Mouse (Mus musculus) layer of hippocampus, postnatal 36 days (tissue): ENCODE data around the gene Adam1a. TPM values are rescaled to one million over a fixed set of nuclear protein-coding genes. Genes with fewer than 3 reads are reported as not detected.
"Not testable (repeated sequence)": the region's sequence is repeated elsewhere in the genome, so short reads cannot be mapped to it uniquely, and the experiment has no call there.

Experiments used
- DNase-seq, 2 experiments: peaks; one replicate each; pipeline ENCODE4 v3.0.0; 2022
- total RNA-seq, 2 experiments: library from RNA; stranded (reverse); gene quantifications; 2 replicates each; pipeline ENCODE4 v1.2.3; 2021

The Adam1a gene
- total RNA-seq, 2 experiments from 2014 or later: 17.3 to 19.8 TPM

- peak; percentile 76 for DNase-seq
These were observed 19.2 kb upstream of the Adam1a start for GRCm38 (mm10) chr5:121564468-121564895.

DNA sequence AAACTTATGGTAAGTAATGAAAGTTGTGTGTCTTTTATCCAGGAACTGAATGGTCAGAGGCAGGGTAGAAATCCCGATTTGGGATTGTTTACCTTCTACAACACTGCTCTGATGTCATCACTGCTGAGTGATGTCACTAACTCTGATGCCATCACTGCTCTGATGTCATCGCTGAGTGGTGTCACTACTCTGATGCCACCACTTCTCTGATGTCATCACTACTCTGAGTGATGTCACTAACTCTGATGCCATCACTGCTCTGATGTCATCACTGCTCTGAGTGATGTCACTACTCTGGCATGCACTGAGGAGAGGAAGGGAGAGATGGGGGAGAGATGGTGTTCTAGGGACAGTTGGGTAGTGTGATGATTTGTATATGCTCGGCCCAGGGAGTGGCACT lies 17.2 kb upstream of the Adam1a start:
- DNase-seq: no peak

DNA sequence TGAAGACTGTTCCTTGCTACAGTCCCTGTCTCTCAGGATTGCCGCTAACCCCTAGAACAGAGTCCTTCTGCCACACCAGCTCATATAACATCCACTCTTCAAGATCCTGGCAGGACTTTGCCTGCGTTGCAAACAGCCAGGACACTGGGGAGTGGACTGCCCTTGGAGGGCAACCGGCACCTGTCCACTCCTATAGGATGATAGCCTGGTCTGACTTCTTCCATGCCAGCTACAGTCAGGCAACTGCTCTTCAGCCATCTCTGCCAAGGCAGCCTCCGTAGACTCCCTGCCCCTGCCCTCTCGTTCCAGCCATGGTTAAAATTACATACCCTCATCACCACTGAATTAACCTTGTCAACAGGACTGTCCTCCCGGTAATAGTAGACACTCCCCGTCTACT lies 3.9 kb upstream of the Adam1a start:
- no peak for DNase-seq

DNA sequence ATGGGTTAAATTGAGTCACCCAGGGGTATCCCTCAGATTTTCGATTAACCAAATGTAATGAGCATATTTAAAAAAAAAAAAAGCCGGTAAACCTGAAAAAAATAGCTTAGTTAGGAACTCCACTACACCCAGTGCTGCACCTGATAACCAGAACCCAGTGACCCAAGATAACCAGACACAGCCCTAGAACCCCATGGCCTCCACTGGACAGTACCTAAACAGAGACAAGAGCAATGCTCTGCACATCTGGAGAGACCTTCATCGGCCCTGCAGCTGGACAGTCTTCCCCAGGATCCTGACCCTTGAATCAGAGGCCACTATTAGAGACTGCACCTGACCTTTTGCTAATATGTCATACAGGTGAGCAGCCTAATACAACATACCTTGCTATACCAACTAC lies 1.8 kb upstream of the Adam1a start:
- no peak for DNase-seq

DNA sequence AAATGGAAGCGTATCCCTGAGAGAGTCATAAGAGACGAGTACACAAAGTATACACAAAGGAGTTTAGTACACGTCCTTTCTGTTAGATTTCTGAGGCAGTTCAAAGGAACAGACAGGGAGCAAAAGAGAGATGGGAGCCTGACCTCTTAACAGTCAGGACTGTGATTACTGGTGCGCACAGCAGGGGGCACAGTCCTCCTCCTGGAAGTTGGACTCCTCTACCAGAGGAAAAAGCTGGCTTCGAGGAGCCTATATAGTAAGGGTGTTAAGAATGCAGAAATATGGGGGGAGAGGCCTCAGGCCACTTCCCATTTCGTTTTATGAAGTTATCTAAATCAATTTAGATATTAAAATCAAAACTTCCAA lies 1.2 kb upstream of the Adam1a start:
- peak; percentile 21 to 41 for DNase-seq

- DNase-seq: peak; percentile 97 to 98
These were observed 679 bp upstream of the Adam1a start, which contains the start of gene Mapkapk5 for GRCm38 (mm10) chr5:121545793-121546529. Gene Mapkapk5, minus strand, starts transcription at chr5:121545905.

GRCm38 (mm10) chr5:121543370-121543769 lies 1.9 kb downstream of the Adam1a start:
- DNase-seq: no peak

DNA sequence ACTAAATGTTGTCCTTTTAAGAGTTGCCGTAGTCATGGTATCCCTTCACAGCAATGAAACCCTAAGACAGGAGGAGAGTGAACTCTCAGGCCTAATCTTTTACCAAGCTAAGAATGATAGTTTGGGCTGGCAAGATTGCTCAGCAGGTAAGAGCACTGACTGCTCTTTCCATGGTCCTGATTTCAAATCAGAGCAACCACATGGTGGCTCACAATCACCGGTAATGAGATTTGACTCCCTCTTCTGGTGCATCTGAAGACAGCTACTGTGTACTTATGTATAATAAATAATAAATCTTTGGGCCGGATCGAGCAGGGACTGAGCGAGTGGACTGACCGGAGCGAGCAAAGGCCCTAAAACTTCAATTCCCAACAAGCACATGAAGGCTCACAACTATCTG lies 4.0 kb downstream of the Adam1a start:
- DNase-seq: no peak

DNA sequence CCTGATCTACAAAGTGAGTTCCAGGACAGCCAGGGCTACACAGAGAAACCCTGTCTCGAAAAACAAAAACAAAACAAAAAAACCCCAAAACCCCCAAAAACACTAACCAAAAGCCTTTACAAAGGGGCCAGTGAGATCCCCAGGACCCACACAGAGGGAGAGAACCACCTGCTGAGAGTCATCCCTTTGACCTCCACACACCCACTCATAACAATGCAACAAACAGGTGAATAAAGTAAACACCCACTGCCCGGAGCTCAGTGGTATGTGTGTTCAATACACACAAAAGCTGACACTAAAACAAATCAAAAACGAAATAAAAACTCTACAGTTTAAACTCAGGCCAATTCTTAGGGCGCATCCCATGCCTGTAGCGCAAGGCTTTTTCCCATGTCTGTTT lies 5.2 kb downstream of the Adam1a start:
- no peak for DNase-seq

DNA sequence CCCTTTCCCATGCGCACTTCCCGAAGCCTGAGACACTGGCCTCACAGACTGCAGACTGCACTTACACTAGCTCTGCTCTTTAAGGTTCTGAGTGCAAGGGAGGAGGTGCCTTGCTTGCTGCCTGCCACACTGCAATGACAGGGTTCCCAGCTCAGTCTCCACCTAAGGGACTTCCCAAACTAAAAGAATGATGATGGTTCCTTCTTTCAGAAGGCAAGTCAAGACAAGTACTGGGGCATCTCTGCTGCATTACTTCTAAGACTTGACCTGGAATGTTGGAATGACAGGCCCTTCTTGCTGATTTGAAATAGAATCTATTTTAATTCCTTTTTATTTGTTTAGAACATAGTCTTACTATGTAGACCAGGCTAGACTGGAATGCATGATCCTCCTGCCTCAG lies 7.7 kb downstream of the Adam1a start:
- DNase-seq: no peak

- DNase-seq: no peak
These were observed 8.2 kb downstream of the Adam1a start for GRCm38 (mm10) chr5:121536921-121537555.

GRCm38 (mm10) chr5:121535116-121535515 lies 10.2 kb downstream of the Adam1a start:
- no peak for DNase-seq

- no peak for DNase-seq
These were observed 10.8 kb downstream of the Adam1a start for GRCm38 (mm10) chr5:121534521-121534920.

DNA sequence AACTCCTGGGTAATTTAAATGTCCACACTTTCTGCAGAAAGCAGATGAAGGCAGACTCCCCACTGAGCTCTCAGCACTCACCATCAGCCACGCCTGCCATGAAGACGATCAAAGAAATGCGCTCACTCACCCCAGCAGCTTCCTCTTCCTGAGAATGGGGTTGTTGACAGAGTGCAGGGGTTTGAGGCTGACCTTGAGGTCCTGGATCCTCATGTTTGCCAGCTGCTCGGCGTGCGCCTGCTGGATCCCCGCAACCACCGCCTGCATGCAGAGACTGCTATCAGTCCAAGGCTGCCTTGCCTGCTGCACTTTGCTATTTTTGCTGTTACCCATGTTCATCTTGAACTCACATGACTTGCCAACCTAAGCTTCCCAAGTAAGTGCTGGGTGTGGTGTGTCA lies 18.3 kb downstream of the Adam1a start:
- DNase-seq: no peak

DNA sequence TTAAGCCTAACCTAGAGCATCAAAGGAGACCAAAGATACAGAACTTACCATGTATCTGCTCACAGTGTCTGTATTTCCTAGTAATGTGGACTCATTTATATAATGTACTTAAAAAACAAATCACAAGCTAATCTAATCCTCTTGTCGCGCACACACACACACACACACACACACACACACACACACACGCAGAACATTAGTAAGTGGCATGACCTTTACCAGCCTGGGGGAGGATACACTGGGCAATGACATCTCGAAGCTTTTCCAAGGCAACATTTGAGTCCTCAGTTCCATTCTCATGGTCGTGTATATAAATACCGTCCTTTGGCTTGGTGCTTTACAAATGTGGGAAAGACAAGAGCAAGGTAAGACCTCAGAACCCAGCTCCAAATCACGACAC lies 18.8 kb downstream of the Adam1a start:
- no peak for DNase-seq

DNA sequence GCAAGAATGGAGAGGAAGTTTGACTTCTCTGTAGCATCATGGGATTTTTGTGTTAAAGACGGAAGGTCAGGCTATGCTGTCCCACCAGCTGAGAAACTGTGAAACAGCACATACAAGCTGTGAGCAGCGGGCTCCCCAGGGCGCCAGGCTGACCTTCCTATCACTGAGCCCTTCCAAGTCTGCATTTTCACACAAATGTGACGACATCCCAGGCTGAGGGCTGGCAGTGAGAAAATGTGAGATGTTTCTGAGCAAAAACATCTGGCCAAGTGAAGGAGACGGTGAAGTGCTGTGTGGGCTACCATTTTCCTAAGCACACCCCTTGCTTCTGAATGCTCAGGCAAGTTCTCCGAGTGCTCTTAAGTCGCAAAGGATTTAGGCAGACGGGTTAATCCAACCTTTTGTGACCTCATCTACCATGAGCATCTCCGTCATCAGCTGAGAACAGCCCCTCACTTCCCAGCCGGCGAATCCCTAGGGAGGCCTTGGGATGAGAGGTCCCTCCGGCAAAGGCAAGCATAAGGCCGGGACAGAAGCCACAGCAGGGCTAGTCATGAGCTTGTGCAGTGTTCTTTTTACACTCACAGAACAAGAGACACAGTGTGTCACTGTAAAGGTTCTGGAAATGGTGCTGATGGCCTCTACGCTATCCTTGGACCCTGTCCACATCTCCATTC lies 19.4 kb downstream of the Adam1a start:
- DNase-seq: no peak

GRCm38 (mm10) chr5:121519758-121520157 lies 25.5 kb downstream of the Adam1a start:
- DNase-seq: not testable (repeated sequence)

- no peak for DNase-seq
These were observed 26.3 kb downstream of the Adam1a start for GRCm38 (mm10) chr5:121518983-121519382.

GRCm38 (mm10) chr5:121510009-121510408 lies 35.3 kb downstream of the Adam1a start:
- no peak for DNase-seq

- DNase-seq: no peak
These were observed 38.4 kb downstream of the Adam1a start for GRCm38 (mm10) chr5:121506846-121507245.

DNA sequence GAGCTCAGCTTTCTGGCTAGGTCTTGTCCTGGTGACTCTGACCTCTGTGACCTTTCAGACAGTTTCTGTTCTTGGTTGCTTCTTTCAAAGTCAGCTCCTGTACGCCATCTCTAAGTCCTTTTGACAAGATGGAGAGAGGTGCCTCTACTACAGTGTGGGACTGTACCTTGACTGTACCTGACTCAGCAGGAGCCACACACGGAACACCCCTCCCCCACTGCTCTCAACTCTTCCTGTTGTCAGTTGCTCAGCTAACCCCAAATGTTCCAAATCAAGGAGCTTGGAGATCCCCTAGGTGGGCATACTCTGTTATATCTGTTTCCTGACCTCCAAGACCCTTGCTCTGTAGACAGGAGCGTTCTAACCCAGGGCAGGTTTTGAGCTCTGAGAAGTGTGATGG lies 42.1 kb downstream of the Adam1a start, which contains the start of gene Adam1b:
TSS of gene Adam1b (minus strand) at position 205 of the 400 bp plus-strand sequence.
- DNase-seq: no peak

DNA sequence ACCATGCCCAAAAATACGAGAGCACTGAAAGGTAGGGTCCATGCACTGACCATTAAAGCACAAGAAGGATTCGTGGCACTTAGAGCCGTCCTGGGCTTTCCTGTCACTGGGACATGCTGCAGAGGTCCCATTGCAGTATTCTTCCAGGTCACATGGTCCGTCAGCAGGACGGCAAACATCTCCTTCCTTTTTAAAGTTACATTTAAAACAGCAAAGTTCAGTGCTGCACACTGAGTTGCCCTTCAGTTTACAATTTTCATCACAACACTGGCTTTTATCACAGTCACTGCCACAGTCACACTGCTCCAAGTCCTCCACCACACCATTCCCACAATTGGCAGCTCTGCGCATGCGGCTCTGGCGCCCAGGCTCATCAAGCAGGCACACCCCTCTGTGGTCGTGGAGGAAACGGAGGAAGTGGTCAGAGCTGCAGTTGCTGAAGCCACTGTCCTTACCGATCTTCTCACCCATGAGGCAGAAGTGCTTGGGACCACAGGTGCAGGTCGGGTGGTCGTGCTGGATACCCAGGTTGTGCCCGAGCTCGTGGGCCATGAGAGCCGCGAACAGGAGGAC lies 43.8 kb downstream of the Adam1a start:
- not testable (repeated sequence) for DNase-seq

DNA sequence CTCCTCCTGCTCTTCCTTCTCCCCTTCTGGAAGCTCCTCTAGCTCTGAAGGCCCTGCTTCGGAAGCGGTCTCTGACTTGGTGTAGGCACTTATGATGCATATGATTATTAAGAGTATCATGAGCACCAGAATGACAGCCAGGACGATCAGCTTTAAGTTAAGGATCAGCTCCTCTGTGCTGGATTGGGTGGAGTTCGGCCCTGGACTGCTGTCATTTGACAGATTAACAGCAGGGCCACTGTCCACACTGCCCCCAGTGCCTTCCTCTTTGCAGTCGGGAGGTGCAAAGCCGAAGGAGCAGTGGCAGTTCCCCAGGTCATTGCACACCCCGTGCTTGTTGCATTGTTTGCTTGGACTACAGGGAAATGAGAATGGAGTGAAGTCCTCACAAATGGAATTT lies 44.6 kb downstream of the Adam1a start:
- no peak for DNase-seq
